Mouse (Mus musculus): ENCODE measurements at regions not wholly inside any gene's neighbourhood (a gene's known extent, or its start where the extent isn't known, plus 50 kb on each side); places are given as distances from the start of the nearest gene placed in this dataset.

GRCm38 (mm10) chr6:50713297-50713696, 59.1 kb upstream of the Npvf start:
- no peak for ATAC-seq (replicated peaks; ENCODE audit: poor library complexity, severe bottlenecking)

- ATAC-seq (replicated peaks; ENCODE audit: poor library complexity, severe bottlenecking), result no peak
Measured at GRCm38 (mm10) chr6:50718631-50719030, 64.4 kb upstream of the Npvf start.

DNA sequence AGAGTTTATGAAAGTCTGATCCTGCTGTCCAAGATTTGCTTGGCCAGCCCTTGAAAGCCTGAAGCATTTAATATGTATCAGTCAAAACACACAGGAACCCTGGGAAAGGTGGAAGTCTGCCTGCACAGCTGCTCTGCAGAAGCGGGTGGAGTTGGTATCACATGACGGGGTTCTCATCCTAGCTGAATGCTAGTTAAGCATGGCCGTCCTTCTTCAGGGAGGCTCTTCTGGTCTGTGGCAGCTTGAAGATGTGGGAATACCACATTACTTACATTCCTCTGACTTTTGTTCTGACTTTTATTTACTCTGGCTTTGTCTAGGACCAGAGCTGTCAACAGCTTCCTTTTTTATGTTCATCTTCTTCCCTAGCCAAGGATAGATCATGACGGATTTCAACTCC, 66.1 kb upstream of the Npvf start:
- ATAC-seq (replicated peaks; ENCODE audit: poor library complexity, severe bottlenecking), result no peak

DNA sequence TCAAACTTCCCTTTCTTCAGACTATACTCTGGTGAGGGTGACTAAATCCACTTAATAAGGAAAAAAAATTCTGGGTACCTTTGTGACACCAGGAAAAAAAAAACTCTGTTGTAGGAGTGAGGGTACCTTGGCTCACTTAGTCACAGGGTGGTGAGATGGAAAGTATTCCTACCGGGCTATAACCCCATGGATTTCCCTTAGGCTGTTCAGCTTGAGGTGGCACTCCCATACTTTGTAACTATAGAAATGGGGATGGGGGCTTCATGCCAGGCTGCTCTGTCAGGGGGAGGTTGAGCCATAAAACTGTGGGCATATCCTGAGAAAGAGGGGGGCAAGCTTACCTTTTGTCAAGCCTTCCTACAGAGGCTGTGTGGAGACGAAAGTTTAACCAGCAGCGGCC, 71.4 kb upstream of the Npvf start:
- no peak for ATAC-seq (replicated peaks; ENCODE audit: poor library complexity, severe bottlenecking)

DNA sequence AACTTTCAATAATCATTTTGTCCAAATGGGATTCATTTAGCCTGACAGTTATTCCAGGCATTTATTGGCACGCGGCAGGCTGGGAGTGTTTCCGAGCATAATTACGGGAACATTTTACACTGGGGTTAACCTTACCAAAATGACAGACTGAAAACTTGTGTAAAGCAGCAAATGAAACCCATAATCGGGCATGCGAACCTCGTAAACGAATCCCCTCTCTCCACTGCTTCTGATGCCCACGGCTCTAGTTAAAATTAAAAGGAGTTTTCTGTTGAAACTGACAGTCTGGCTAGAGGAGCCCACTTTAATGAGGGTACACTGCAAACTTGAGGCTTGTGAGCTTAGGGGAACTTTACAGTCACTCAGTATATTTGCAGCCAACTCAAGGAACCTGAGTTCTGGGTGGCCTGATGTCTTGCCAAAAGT, 71.9 kb upstream of the Npvf start:
- ATAC-seq (replicated peaks; ENCODE audit: poor library complexity, severe bottlenecking), result no peak

GRCm38 (mm10) chr6:50730744-50731718, 76.8 kb upstream of the Npvf start:
- ATAC-seq (replicated peaks; ENCODE audit: poor library complexity, severe bottlenecking), result no peak

GRCm38 (mm10) chr6:50734701-50735100, 80.5 kb upstream of the Npvf start:
- no peak for ATAC-seq (replicated peaks; ENCODE audit: poor library complexity, severe bottlenecking)

GRCm38 (mm10) chr6:50735825-50736224, 81.6 kb upstream of the Npvf start:
- ATAC-seq (replicated peaks; ENCODE audit: poor library complexity, severe bottlenecking), result no peak

- ATAC-seq (replicated peaks; ENCODE audit: poor library complexity, severe bottlenecking), result no peak
Measured at GRCm38 (mm10) chr6:50742009-50742408, 87.8 kb upstream of the Npvf start.

GRCm38 (mm10) chr6:50744462-50745166, 90.4 kb upstream of the Npvf start:
- ATAC-seq (replicated peaks; ENCODE audit: poor library complexity, severe bottlenecking), result no peak

DNA sequence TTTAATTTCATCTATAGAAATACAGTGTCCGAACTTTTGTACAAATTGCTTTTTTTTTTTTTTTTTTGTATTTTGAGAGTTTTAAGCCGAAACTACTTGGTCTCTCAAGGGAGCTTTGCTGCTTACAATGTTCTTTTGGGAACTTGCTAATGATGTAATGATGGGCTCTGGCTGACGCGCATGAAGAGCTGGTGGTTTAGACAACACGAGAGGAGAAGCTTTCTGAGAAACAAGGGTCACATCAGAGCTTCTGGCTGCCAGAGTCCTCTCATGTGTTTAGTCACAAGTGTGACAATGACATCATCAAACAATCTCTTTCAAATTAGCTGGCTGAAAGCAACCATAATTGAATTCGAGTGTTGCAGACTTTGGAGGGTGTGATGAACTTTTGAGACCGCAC, 98.9 kb upstream of the Npvf start:
- no peak for ATAC-seq (replicated peaks; ENCODE audit: poor library complexity, severe bottlenecking)

GRCm38 (mm10) chr6:50754786-50755185, 100.5 kb upstream of the Npvf start:
- no peak for ATAC-seq (replicated peaks; ENCODE audit: poor library complexity, severe bottlenecking)

GRCm38 (mm10) chr6:50760367-50760766, 106.1 kb upstream of the Npvf start:
- ATAC-seq (replicated peaks; ENCODE audit: poor library complexity, severe bottlenecking), result no peak

GRCm38 (mm10) chr6:50763121-50763520, 108.9 kb upstream of the Npvf start:
- ATAC-seq (replicated peaks; ENCODE audit: poor library complexity, severe bottlenecking), result no peak

DNA sequence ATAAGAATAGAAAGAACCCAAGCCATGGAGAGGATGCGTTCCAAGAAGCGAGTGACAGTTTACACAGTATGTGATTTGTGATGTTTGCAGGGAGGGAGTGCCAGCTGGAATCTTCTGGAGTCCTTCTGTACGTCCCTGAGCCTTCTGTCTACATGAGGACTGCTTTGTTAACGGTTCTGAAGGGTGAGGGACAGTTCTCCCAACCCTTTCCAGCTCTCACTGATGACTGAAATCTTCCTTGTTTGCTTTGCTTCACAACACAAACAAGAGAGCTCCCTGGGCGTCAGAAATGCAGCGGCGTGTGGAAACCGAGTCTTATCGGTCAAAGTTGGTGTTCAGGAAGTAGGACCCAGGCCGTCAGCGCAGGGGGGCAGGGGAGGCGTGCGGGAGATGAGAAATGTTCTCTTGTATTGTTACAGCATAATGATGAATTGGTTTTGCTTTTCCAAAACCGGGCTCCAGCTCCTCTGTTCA, 112.2 kb upstream of the Npvf start:
- no peak for ATAC-seq (replicated peaks; ENCODE audit: poor library complexity, severe bottlenecking)

DNA sequence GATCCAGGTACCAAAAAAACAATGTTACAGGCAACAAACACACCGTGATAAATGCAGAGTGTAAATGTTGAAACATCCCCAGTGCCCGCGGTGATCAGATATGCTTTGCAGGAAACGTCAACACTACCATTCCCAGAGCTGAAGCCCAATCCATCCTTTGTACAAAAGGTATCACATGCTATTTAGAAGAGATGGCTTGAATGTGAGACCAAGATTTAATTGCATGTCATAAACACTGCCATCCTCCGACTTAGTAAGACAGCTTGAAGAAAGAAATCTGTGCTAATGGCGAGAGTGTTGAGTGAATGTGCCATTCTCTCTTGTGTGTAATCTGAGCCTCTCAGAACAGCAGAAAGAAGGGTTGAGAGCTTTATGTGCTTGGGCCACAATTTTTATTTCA, 112.9 kb upstream of the Npvf start:
- ATAC-seq (replicated peaks; ENCODE audit: poor library complexity, severe bottlenecking), result no peak

GRCm38 (mm10) chr6:50767827-50768226, 113.6 kb upstream of the Npvf start:
- no peak for ATAC-seq (replicated peaks; ENCODE audit: poor library complexity, severe bottlenecking)

- ATAC-seq (replicated peaks; ENCODE audit: poor library complexity, severe bottlenecking), result no peak
Measured at GRCm38 (mm10) chr6:50769101-50769500, 114.9 kb upstream of the Npvf start.

- ATAC-seq (replicated peaks; ENCODE audit: poor library complexity, severe bottlenecking), result no peak
Measured at GRCm38 (mm10) chr6:50770481-50770880, 116.2 kb upstream of the Npvf start.

- no peak for ATAC-seq (replicated peaks; ENCODE audit: poor library complexity, severe bottlenecking)
Measured at GRCm38 (mm10) chr6:50775637-50776036, 121.4 kb upstream of the Npvf start.

- no peak for ATAC-seq (replicated peaks; ENCODE audit: poor library complexity, severe bottlenecking)
Measured at GRCm38 (mm10) chr6:50776236-50776832, 122.1 kb upstream of the Npvf start.
